Mouse (Mus musculus) kidney, embryonic 15.5 days (tissue): ENCODE data around the gene Ripor2. TPM values are rescaled to one million over a fixed set of nuclear protein-coding genes. Genes with fewer than 3 reads are reported as not detected.

ENCODE experiments used
- ATAC-seq: fragments of 200-750 bp; cut with Nextera tagmentation; replicated peaks from 2 replicates; pipeline ENCODE4 v1.8.0; 2017; ENCODE audit warnings: moderate TSS enrichment; ENCODE audit not compliant: low FRiP score
- H3K27ac ChIP-seq: fragments of 300-500 bp; sonication (generic); 2 replicates; pipeline ENCODE4 v1.5.1; 2015; ENCODE audit warnings: mild to moderate bottlenecking, inconsistent platforms
- H3K27me3 ChIP-seq: fragments of 300-500 bp; sonication (generic); 2 replicates; pipeline ENCODE4 v1.6.1; 2015; ENCODE audit warnings: inconsistent platforms
- H3K36me3 ChIP-seq: fragments of 300-500 bp; sonication (generic); 2 replicates; pipeline ENCODE4 v1.6.1; 2015; ENCODE audit warnings: inconsistent platforms
- H3K4me1 ChIP-seq: fragments of 300-500 bp; sonication (generic); 2 replicates; pipeline ENCODE4 v1.6.1; 2015; ENCODE audit warnings: inconsistent platforms
- H3K4me2 ChIP-seq: fragments of 300-500 bp; sonication (generic); 2 replicates; pipeline ENCODE4 v1.6.1; 2015; ENCODE audit warnings: moderate library complexity, mild to moderate bottlenecking, inconsistent platforms
- H3K4me3 ChIP-seq: fragments of 300-500 bp; sonication (generic); replicated peaks from 2 replicates; pipeline ENCODE4 v1.5.1; 2015; ENCODE audit warnings: mild to moderate bottlenecking, inconsistent platforms
- H3K9ac ChIP-seq: fragments of 300-500 bp; sonication (generic); 2 replicates; pipeline ENCODE4 v1.6.1; 2015; ENCODE audit warnings: mild to moderate bottlenecking, inconsistent platforms
- H3K9me3 ChIP-seq: fragments of 300-500 bp; sonication (generic); replicated peaks from 2 replicates; pipeline ENCODE4 v1.6.1; 2016; ENCODE audit warnings: inconsistent platforms
- WGBS: fragments of 180-500 bp; shearing (Covaris S2); methylation state at CpG from one replicate; pipeline ENCODE4 v1.1.7; 2015; ENCODE audit warnings: mixed read lengths; 5-methylcytosine and 5-hydroxymethylcytosine counted together
- polyA plus RNA-seq: library from polyadenylated mRNA; unstranded; fragments of >200 nt; fragmentation: Nextera tagmentation; extraction: Ambion mirVana; gene quantifications from 2 replicates; pipeline ENCODE4 v1.2.1, GENCODE M21; 2015

Ripor2 gene
- 2.7 and 2.8 TPM in 2 replicates for polyA plus RNA-seq

GRCm38 (mm10) chr13:24581833-24582232 is at the start of gene Ripor2:
Ripor2 (plus strand) TSS chr13:24582189.
- ATAC-seq: no peak
- Histone ChIP-seq H3K27ac (no peak within 1 kb of the TSS), H3K9me3 (no peaks in the 10 kb centered on the region), H3K4me3 (no peak within 1 kb of the TSS), H3K4me1 (peaks cover 3% of the 10 kb centered on the region; the same call in 1 of the 2 replicates), H3K4me2 (no peak within 1 kb of the TSS), H3K9ac (no peak within 1 kb of the TSS), H3K27me3 (no peaks in the 10 kb centered on the region), H3K36me3 (no peaks in the 10 kb centered on the region)
- WGBS: 82% methylated on average over 10 of the region's 10 CpGs

- no peak overlapping the region for H3K27ac ChIP-seq
- H3K36me3 ChIP-seq: no peaks in the 10 kb centered on the region
- no peak overlapping the region for H3K9ac ChIP-seq
- H3K27me3 ChIP-seq: no peaks in the 10 kb centered on the region
- H3K4me3 ChIP-seq: no peak overlapping the region
- WGBS: 90% methylated on average over 6 of the region's 6 CpGs
- no peak overlapping the region for H3K4me2 ChIP-seq
- H3K4me1 ChIP-seq: no peaks in the 10 kb centered on the region
- no peak for ATAC-seq
- no peaks in the 10 kb centered on the region for H3K9me3 ChIP-seq
Measured at GRCm38 (mm10) chr13:24536531-24537167, 45.3 kb upstream of the Ripor2 start.

GRCm38 (mm10) chr13:24538012-24538411 is 44.0 kb upstream of the Ripor2 start:
- Histone ChIP-seq H3K9ac (no peak overlapping the region), H3K27ac (no peak overlapping the region), H3K4me1 (no peaks in the 10 kb centered on the region), H3K36me3 (no peaks in the 10 kb centered on the region), H3K27me3 (no peaks in the 10 kb centered on the region), H3K4me2 (no peak overlapping the region), H3K9me3 (no peaks in the 10 kb centered on the region), H3K4me3 (no peak overlapping the region)
- 79% methylated on average over 2 of the region's 2 CpGs for WGBS
- no peak for ATAC-seq

GRCm38 (mm10) chr13:24538941-24539340 is 43.0 kb upstream of the Ripor2 start:
- Histone ChIP-seq H3K9ac (no peak overlapping the region), H3K9me3 (no peaks in the 10 kb centered on the region), H3K4me1 (no peaks in the 10 kb centered on the region), H3K27ac (no peak overlapping the region), H3K4me2 (no peak overlapping the region), H3K36me3 (no peaks in the 10 kb centered on the region), H3K27me3 (no peaks in the 10 kb centered on the region), H3K4me3 (no peak overlapping the region)
- ATAC-seq: no peak
- 73% methylated on average over 5 of the region's 5 CpGs for WGBS

- WGBS: 41% methylated on average over 1 of the region's 1 CpGs
- no peaks in the 10 kb centered on the region for H3K27me3 ChIP-seq
- no peak for ATAC-seq
- H3K4me2 ChIP-seq: no peak overlapping the region
- no peak overlapping the region for H3K4me3 ChIP-seq
- no peaks in the 10 kb centered on the region for H3K36me3 ChIP-seq
- H3K27ac ChIP-seq: no peak overlapping the region
- no peaks in the 10 kb centered on the region for H3K9me3 ChIP-seq
- no peaks in the 10 kb centered on the region for H3K4me1 ChIP-seq
- no peak overlapping the region for H3K9ac ChIP-seq
Measured at GRCm38 (mm10) chr13:24545677-24546076, 36.3 kb upstream of the Ripor2 start.

- H3K4me1 ChIP-seq: no peaks in the 10 kb centered on the region
- H3K4me3 ChIP-seq: no peak overlapping the region
- no peak overlapping the region for H3K9ac ChIP-seq
- no peaks in the 10 kb centered on the region for H3K9me3 ChIP-seq
- ATAC-seq: no peak
- H3K36me3 ChIP-seq: no peaks in the 10 kb centered on the region
- no peak overlapping the region for H3K4me2 ChIP-seq
- H3K27me3 ChIP-seq: no peaks in the 10 kb centered on the region
- H3K27ac ChIP-seq: no peak overlapping the region
- 78% methylated on average over 12 of the region's 12 CpGs for WGBS
Measured at GRCm38 (mm10) chr13:24546801-24547459, 35.1 kb upstream of the Ripor2 start.

GRCm38 (mm10) chr13:24548911-24549310 is 33.1 kb upstream of the Ripor2 start:
- Histone ChIP-seq H3K4me1 (no peaks in the 10 kb centered on the region), H3K4me3 (no peak overlapping the region), H3K27ac (no peak overlapping the region), H3K9me3 (no peaks in the 10 kb centered on the region), H3K27me3 (no peaks in the 10 kb centered on the region), H3K36me3 (no peaks in the 10 kb centered on the region), H3K4me2 (no peak overlapping the region), H3K9ac (no peak overlapping the region)
- no peak for ATAC-seq

- H3K4me1 ChIP-seq: no peaks in the 10 kb centered on the region
- no peaks in the 10 kb centered on the region for H3K36me3 ChIP-seq
- ATAC-seq: peak; percentile 64; the same call in 1 of the 2 replicates
- H3K9ac ChIP-seq: no peak overlapping the region
- no peak overlapping the region for H3K4me2 ChIP-seq
- H3K27ac ChIP-seq: no peak overlapping the region
- 45% methylated on average over 6 of the region's 14 CpGs for WGBS
- H3K4me3 ChIP-seq: no peak overlapping the region
- H3K27me3 ChIP-seq: no peaks in the 10 kb centered on the region
- H3K9me3 ChIP-seq: no peaks in the 10 kb centered on the region
Measured at GRCm38 (mm10) chr13:24551100-24551931, 30.7 kb upstream of the Ripor2 start.

- Histone ChIP-seq H3K27me3 (no peaks in the 10 kb centered on the region), H3K4me3 (no peak overlapping the region), H3K9ac (no peak overlapping the region), H3K4me2 (no peak overlapping the region), H3K9me3 (no peaks in the 10 kb centered on the region), H3K27ac (no peak overlapping the region), H3K36me3 (no peaks in the 10 kb centered on the region), H3K4me1 (no peaks in the 10 kb centered on the region)
- WGBS: 76% methylated on average over 4 of the region's 4 CpGs
- no peak for ATAC-seq
Measured at GRCm38 (mm10) chr13:24552039-24552438, 29.9 kb upstream of the Ripor2 start.

GRCm38 (mm10) chr13:24561391-24561790 is 20.6 kb upstream of the Ripor2 start:
- 90% methylated on average over 5 of the region's 5 CpGs for WGBS
- Histone ChIP-seq H3K9me3 (no peaks in the 10 kb centered on the region), H3K27me3 (no peaks in the 10 kb centered on the region), H3K4me2 (no peak overlapping the region), H3K36me3 (no peaks in the 10 kb centered on the region), H3K4me3 (no peak overlapping the region), H3K4me1 (peaks cover 20% of the 10 kb centered on the region), H3K9ac (no peak overlapping the region), H3K27ac (no peak overlapping the region)
- no peak for ATAC-seq

- Histone ChIP-seq H3K4me2 (no peak overlapping the region), H3K27ac (peak overlapping the region; percentile 89), H3K9me3 (no peaks in the 10 kb centered on the region), H3K36me3 (no peaks in the 10 kb centered on the region), H3K4me3 (no peak overlapping the region), H3K4me1 (peaks cover 25% of the 10 kb centered on the region), H3K9ac (no peak overlapping the region), H3K27me3 (no peaks in the 10 kb centered on the region)
- no peak for ATAC-seq
- WGBS: 82% methylated on average over 8 of the region's 8 CpGs
Measured at GRCm38 (mm10) chr13:24564706-24565105, 17.3 kb upstream of the Ripor2 start.
